Mouse (Mus musculus) subcutaneous adipose tissue, adult 2 months (tissue): ENCODE data around the gene Smox. TPM values are rescaled to one million over a fixed set of nuclear protein-coding genes. Genes with fewer than 3 reads are reported as not detected.

Experiments
- polyA plus RNA-seq: library from polyadenylated mRNA; depleted of rRNA; stranded (reverse); fragments of >200 nt; gene quantifications from 2 replicates; pipeline ENCODE4 v1.2.3, GENCODE M21; 2012; ENCODE audit warnings: low replicate concordance; rRNA removed

Gene Smox
- polyA plus RNA-seq = 16.0 and 48.8 TPM in 2 replicates

DNA sequence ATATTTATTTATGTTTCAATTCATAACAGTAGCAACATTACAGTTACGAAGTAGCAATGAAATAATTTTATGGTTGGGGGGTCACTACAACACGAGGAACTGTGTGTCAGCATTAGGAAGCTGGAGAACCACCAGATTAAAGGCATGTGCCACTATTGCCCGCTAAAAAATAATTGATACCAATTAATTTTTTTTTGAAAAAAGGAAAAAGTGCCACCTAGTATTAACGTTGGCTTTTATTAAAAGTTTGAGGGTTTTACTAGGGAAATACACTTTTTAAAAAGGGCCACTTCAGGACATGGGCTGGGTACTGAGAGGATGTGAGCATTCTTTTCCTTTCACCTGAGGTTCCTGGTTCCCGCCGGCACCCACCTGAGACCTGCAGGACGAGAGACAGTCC lies at the start of gene Smox:
Gene Smox (plus strand): TSS at position 301 of the 400 bp plus-strand sequence.

DNA sequence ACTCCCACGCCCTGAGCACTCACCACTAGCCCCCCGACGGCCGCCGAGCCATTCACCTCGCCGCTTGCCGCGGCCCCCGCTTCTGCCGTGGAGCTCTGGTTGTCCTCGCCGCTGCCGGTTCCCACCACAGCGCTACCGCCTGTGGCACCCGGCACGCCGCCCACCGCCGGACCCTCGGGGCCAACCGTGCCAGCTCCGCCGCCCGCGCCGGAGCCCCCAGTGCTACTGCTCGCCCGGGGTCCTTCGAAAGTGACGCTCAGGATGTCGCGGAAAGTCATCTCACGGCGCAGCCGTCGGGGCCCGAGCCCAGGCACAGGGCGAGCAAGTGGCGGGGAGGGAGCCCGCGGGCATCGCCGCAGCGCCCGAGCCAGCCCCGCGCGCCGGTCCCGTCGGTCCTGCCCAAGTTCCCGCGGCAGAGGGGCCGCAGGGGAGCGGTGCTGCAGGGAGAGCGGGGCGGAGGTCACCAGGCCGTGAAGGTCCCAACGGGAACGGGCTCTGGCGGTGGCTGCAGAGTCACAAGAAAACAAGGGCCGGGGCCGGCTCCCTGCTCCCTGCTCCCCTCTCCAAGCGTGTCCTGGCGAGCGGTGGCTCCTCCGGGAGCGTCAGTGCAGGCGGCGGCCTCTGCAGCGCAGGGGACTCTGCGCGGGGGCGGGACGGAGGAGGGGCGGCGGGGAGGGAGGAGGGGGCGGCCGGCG lies 70.7 kb downstream of the Smox start, which contains the start of gene Adra1d:
Gene Adra1d (minus strand): TSS at position 393 of the 695 bp plus-strand sequence.

Other genes starting within 250 kb of the Smox start
- gene Pank2, start 229.0 kb upstream of the Smox start, polyA plus RNA-seq = 20.5 and 25.7 TPM in 2 replicates
- 15.0 and 15.6 TPM in 2 replicates for gene Rnf24, start 138.6 kb upstream of the Smox start, polyA plus RNA-seq
- 6.0 and 8.1 TPM in 2 replicates for gene Adra1d, start 70.8 kb downstream of the Smox start, polyA plus RNA-seq